Mouse (Mus musculus) liver, adult 2 months (tissue): Measurements from ENCODE around the gene Edf1.

ENCODE experiments used
- CTCF ChIP-seq: fragments of 200-500 bp; IDR thresholded peaks from 2 replicates; pipeline ENCODE4 v1.5.1; 2011; ENCODE audit warnings: low read depth, low read length, control low read depth
- POLR2A ChIP-seq: fragments of 200-500 bp; IDR thresholded peaks from 2 replicates; pipeline ENCODE4 v1.6.1; 2011; ENCODE audit warnings: low read length, control low read depth; ENCODE audit not compliant: insufficient read depth; ENCODE audit errors: extremely low read depth

DNA sequence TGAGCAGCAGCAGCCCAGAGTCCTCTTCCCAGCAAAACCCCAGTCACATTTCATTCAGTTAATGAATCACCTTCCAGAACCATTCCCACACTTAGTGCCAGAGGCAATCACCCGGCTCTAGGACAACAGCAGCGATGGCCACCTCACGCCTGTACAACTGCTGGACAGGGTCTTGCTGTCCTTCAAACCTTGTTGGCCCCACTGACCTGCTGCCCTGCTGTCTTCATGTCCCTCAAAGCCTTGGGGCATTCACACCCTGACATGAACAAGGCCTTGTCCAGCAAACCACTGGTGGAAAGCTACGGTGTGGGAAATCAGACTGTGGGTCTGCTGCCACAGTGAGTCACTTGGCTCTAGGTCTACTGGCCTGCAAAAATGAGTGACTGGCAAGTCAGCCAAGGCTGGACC, 17.1 kb upstream of the Edf1 start:
- TF ChIP-seq CTCF (no peak), POLR2A (no peak)
